Mouse (Mus musculus): ENCODE results near the gene Cdk18. TPM values are rescaled to one million over a fixed set of nuclear protein-coding genes. Genes with fewer than 3 reads are reported as not detected.

Cdk18 gene
- polyA plus RNA-seq, 1 experiment from 2014 or later: 3.9 TPM

DNA sequence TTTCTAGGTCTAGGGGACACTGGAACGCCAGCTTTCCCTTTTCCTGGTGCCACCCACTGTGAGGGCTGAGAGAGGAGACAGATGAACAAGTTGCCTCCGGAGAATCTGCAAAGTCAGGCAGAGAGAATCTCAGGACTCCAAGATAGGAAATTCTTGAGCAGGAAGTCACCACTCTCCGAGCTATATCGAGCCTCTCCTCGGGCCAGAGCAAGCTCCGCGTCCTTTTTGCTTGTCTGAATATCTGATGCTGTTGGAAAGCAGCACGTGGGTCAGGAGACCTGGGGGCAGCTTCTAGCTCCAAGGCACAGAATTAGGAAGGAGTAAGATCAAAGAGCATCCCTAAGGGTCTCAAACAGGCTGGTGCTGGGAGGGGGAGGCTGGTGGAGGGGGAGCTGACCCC is 14.2 kb upstream of the Cdk18 start:
- no peak for ATAC-seq (ENCODE audit: insufficient number of reproducible peaks, insufficient read depth, low FRiP score, low read depth)
- no peak overlapping the region for H3K4me2 ChIP-seq (replicated peaks; ENCODE audit: low read depth, low read length)
- no peaks in the 10 kb centered on the region for H3K36me3 ChIP-seq (ENCODE audit: control insufficient read depth, insufficient read depth, low read length)
- H3K4me1 ChIP-seq (ENCODE audit: control insufficient read depth, insufficient read depth, low read length): no peaks in the 10 kb centered on the region; the same call in 1 of the 2 replicates
- no peak overlapping the region for H3K4me3 ChIP-seq (ENCODE audit: low read depth, low read length)
- no peaks in the 10 kb centered on the region for H3K9me3 ChIP-seq (ENCODE audit: control insufficient read depth, low read depth, low read length)
- no peak overlapping the region for H3K9ac ChIP-seq (replicated peaks; ENCODE audit: low read depth, low read length)
- WGBS: 36% methylated on average over 8 of the region's 8 CpGs
- 0 out of 2 replicates have a peak, but pooled peaks cover 4% of the 10 kb centered on the region for H3K27me3 ChIP-seq (ENCODE audit: control insufficient read depth, insufficient read depth, low read length)
- H3K27ac ChIP-seq (ENCODE audit: low read length): no peak overlapping the region

- no peak overlapping the region for H3K9ac ChIP-seq (replicated peaks; ENCODE audit: low read depth, low read length)
- ATAC-seq (ENCODE audit: insufficient number of reproducible peaks, insufficient read depth, low FRiP score, low read depth): no peak
Observed at GRCm38 (mm10) chr1:132153086-132153690, 13.7 kb upstream of the Cdk18 start.

DNA sequence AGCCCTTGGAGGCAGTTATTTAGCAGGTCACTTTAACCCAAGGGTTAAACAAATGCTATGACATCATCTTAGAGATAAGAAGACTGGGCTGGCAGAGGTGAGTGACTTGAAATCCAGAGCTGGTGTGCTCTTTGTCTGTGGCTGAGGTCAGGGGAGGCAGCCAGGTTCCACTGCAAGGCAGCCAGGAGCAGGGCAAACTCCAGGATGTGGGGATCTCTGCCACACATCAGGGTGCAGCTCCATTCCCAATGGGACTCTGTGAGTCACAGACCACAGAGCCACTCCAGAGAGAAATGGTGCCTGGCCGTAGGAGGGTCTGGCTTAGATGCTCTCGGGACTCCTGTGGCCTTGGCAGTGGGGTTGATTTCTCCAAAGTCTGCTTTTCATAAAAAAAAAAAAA is 12.4 kb upstream of the Cdk18 start:
- Histone ChIP-seq H3K27me3 (ENCODE audit: control insufficient read depth, insufficient read depth, low read length) (no peaks in the 10 kb centered on the region), H3K36me3 (ENCODE audit: control insufficient read depth, insufficient read depth, low read length) (no peaks in the 10 kb centered on the region), H3K4me1 (ENCODE audit: control insufficient read depth, insufficient read depth, low read length) (no peaks in the 10 kb centered on the region; the same call in 1 of the 2 replicates), H3K4me2 (replicated peaks; ENCODE audit: low read depth, low read length) (no peak overlapping the region), H3K9me3 (ENCODE audit: control insufficient read depth, low read depth, low read length) (no peaks in the 10 kb centered on the region), H3K9ac (replicated peaks; ENCODE audit: low read depth, low read length) (no peak overlapping the region; the same call in 1 of the 2 replicates), H3K4me3 (ENCODE audit: low read depth, low read length) (no peak overlapping the region), H3K27ac (ENCODE audit: low read length) (no peak overlapping the region)
- WGBS: 47% methylated on average over 2 of the region's 2 CpGs
- 0 out of 2 replicates have a peak, but pooled peaks have one; percentile 20 for ATAC-seq (ENCODE audit: insufficient number of reproducible peaks, insufficient read depth, low FRiP score, low read depth)

More at GRCm38 (mm10) chr1:132153086-132153690, 13.7 kb upstream of the Cdk18 start:
- Histone ChIP-seq H3K4me1 (ENCODE audit: control insufficient read depth, insufficient read depth, low read length) (no peaks in the 10 kb centered on the region; the same call in 1 of the 2 replicates), H3K36me3 (ENCODE audit: control insufficient read depth, insufficient read depth, low read length) (no peaks in the 10 kb centered on the region), H3K27ac (ENCODE audit: low read length) (no peak overlapping the region), H3K9me3 (ENCODE audit: control insufficient read depth, low read depth, low read length) (no peaks in the 10 kb centered on the region), H3K4me2 (replicated peaks; ENCODE audit: low read depth, low read length) (no peak overlapping the region), H3K27me3 (ENCODE audit: control insufficient read depth, insufficient read depth, low read length) (0 out of 2 replicates have a peak, but pooled peaks cover 4% of the 10 kb centered on the region), H3K4me3 (ENCODE audit: low read depth, low read length) (no peak overlapping the region)
- 59% methylated on average over 15 of the region's 15 CpGs for WGBS

DNA sequence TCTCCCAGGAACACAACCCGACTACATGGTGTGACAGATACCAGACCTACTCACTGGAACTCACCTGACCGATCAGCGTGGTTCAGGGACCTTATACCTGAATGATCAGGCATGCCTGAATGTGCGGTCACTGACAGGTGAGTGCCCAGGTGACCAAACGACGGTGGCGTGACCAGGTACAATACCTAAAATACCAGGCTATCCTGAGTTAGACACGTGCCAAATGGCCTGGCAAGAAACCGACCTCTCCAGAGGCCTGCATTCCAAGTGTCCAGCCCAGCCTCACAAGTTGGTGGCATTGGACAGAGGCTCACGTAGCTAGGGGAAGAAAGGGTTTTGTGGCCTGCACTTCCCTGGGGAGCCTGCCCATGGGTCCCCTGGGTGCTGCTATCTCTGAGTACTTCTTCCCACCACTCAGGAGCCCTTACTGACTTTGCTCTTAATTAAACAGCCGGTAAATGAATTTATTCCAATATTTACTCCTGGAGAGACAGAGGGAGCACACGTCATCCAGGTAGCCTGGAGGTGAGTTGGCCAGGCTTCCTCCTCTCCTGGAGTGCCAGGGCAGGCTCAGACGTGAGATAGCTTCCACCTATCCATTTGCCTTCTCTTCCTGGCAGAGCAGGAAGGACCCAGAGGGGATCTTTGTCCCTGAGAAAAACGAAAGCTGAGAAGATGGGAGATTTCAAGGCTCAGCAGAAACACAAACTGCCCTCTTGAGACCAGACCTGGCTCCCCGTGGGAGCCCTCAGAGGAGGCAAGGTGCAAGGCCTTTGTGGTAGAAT is 11.5 kb upstream of the Cdk18 start:
- ATAC-seq (ENCODE audit: insufficient number of reproducible peaks, insufficient read depth, low FRiP score, low read depth): no peak
- 71% methylated on average over 15 of the region's 15 CpGs for WGBS
- Histone ChIP-seq H3K27me3 (ENCODE audit: control insufficient read depth, insufficient read depth, low read length) (no peaks in the 10 kb centered on the region), H3K27ac (ENCODE audit: low read length) (no peak overlapping the region), H3K4me2 (replicated peaks; ENCODE audit: low read depth, low read length) (no peak overlapping the region), H3K4me3 (ENCODE audit: low read depth, low read length) (no peak overlapping the region), H3K9ac (replicated peaks; ENCODE audit: low read depth, low read length) (no peak overlapping the region), H3K4me1 (ENCODE audit: control insufficient read depth, insufficient read depth, low read length) (no peaks in the 10 kb centered on the region; the same call in 1 of the 2 replicates), H3K9me3 (ENCODE audit: control insufficient read depth, low read depth, low read length) (no peaks in the 10 kb centered on the region), H3K36me3 (ENCODE audit: control insufficient read depth, insufficient read depth, low read length) (no peaks in the 10 kb centered on the region)

GRCm38 (mm10) chr1:132150171-132150570 is 10.7 kb upstream of the Cdk18 start:
- Histone ChIP-seq H3K4me3 (ENCODE audit: low read depth, low read length) (no peak overlapping the region), H3K9ac (replicated peaks; ENCODE audit: low read depth, low read length) (no peak overlapping the region), H3K9me3 (ENCODE audit: control insufficient read depth, low read depth, low read length) (no peaks in the 10 kb centered on the region), H3K4me2 (replicated peaks; ENCODE audit: low read depth, low read length) (no peak overlapping the region), H3K36me3 (ENCODE audit: control insufficient read depth, insufficient read depth, low read length) (no peaks in the 10 kb centered on the region), H3K4me1 (ENCODE audit: control insufficient read depth, insufficient read depth, low read length) (no peaks in the 10 kb centered on the region; the same call in 1 of the 2 replicates), H3K27ac (ENCODE audit: low read length) (no peak overlapping the region), H3K27me3 (ENCODE audit: control insufficient read depth, insufficient read depth, low read length) (no peaks in the 10 kb centered on the region)
- WGBS: 74% methylated on average over 1 of the region's 1 CpGs
- no peak; the same call in 1 of the 2 replicates for ATAC-seq (ENCODE audit: insufficient number of reproducible peaks, insufficient read depth, low FRiP score, low read depth)

DNA sequence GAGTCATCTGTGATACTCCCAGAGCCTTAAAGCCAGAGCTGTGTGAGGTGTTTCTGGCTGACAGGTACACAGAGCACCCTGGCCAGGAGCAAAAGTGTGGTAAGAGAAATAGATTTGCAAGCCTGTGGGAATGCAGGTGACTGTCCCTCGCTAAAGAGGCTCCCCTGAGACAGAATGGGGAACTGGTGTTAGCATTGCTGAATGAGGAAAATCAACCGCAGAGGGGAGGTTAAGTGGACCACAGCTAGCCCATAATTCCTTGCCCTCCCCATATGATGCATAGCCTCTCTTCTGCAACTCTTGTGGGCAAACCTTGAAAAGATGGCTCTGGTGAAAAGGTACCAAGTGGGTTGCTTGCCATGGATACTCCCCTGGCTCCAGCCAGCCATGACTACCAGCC is 9.9 kb upstream of the Cdk18 start:
- no peak for ATAC-seq (ENCODE audit: insufficient number of reproducible peaks, insufficient read depth, low FRiP score, low read depth)
- Histone ChIP-seq H3K9ac (replicated peaks; ENCODE audit: low read depth, low read length) (no peak overlapping the region), H3K27ac (ENCODE audit: low read length) (no peak overlapping the region), H3K36me3 (ENCODE audit: control insufficient read depth, insufficient read depth, low read length) (no peaks in the 10 kb centered on the region), H3K4me1 (ENCODE audit: control insufficient read depth, insufficient read depth, low read length) (no peaks in the 10 kb centered on the region; the same call in 1 of the 2 replicates), H3K27me3 (ENCODE audit: control insufficient read depth, insufficient read depth, low read length) (no peaks in the 10 kb centered on the region), H3K9me3 (ENCODE audit: control insufficient read depth, low read depth, low read length) (no peaks in the 10 kb centered on the region), H3K4me3 (ENCODE audit: low read depth, low read length) (no peak overlapping the region), H3K4me2 (replicated peaks; ENCODE audit: low read depth, low read length) (no peak overlapping the region)
- WGBS: 60% methylated on average over 2 of the region's 2 CpGs

DNA sequence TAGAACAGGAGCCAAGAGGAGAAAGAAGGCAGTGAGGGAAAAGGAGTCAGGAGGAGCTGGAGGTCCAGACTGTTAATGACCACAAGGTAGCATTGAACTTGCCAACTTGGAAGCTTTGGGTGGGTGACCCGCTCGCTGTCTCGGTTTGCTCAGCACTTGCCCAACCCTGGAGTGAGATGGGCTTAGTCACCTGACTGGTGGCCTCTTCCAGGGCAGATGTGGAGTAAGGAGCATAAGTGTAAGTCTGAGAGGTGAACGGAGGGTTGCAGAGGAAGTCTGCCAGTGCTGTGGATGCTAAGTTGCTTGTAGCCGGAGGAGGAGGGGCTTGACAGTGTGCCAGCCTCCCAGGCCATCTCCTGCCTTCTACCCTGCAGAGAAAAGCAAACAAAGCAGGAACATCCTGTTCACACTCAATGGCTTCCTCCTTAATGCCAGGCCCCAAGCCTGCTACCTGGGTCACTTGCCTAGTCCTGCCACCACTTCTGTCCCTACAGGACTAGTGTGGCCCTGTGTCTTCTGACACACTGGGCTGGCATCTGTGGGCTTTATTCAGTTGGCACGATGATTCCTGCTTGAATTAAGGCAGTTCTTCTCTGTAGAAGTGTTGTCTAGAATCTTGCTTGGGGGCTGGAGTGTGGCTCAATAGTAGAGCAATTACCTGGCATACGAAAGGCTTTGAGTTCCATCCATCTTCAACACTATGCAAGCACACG is 6.6 kb upstream of the Cdk18 start:
- Histone ChIP-seq H3K9ac (replicated peaks; ENCODE audit: low read depth, low read length) (no peak overlapping the region), H3K27ac (ENCODE audit: low read length) (no peak overlapping the region), H3K4me3 (ENCODE audit: low read depth, low read length) (no peak overlapping the region), H3K9me3 (ENCODE audit: control insufficient read depth, low read depth, low read length) (no peaks in the 10 kb centered on the region), H3K27me3 (ENCODE audit: control insufficient read depth, insufficient read depth, low read length) (no peaks in the 10 kb centered on the region), H3K4me1 (ENCODE audit: control insufficient read depth, insufficient read depth, low read length) (no peaks in the 10 kb centered on the region), H3K36me3 (ENCODE audit: control insufficient read depth, insufficient read depth, low read length) (no peaks in the 10 kb centered on the region), H3K4me2 (replicated peaks; ENCODE audit: low read depth, low read length) (no peak overlapping the region)
- ATAC-seq (ENCODE audit: insufficient number of reproducible peaks, insufficient read depth, low FRiP score, low read depth): no peak
- WGBS: 89% methylated on average over 8 of the region's 8 CpGs

GRCm38 (mm10) chr1:132144837-132145236 is 5.4 kb upstream of the Cdk18 start:
- H3K4me1 ChIP-seq (ENCODE audit: control insufficient read depth, insufficient read depth, low read length): no peaks in the 10 kb centered on the region; the same call in 1 of the 2 replicates
- ATAC-seq (ENCODE audit: insufficient number of reproducible peaks, insufficient read depth, low FRiP score, low read depth): no peak
- 76% methylated on average over 3 of the region's 3 CpGs for WGBS

More at GRCm38 (mm10) chr1:132144837-132145236, 5.4 kb upstream of the Cdk18 start:
- Histone ChIP-seq H3K27me3 (ENCODE audit: control insufficient read depth, insufficient read depth, low read length) (no peaks in the 10 kb centered on the region), H3K27ac (ENCODE audit: low read length) (no peak overlapping the region), H3K9ac (replicated peaks; ENCODE audit: low read depth, low read length) (no peak overlapping the region), H3K36me3 (ENCODE audit: control insufficient read depth, insufficient read depth, low read length) (no peaks in the 10 kb centered on the region), H3K4me3 (ENCODE audit: low read depth, low read length) (no peak overlapping the region), H3K9me3 (ENCODE audit: control insufficient read depth, low read depth, low read length) (no peaks in the 10 kb centered on the region), H3K4me2 (replicated peaks; ENCODE audit: low read depth, low read length) (no peak overlapping the region)
